Mouse (Mus musculus) heart, embryonic 16.5 days (tissue): ENCODE measurements around the gene Zfp451. TPM values are rescaled to one million over a fixed set of nuclear protein-coding genes. Genes with fewer than 3 reads are reported as not detected.

Source experiments
- ATAC-seq: fragments of 200-750 bp; cut with Nextera tagmentation; replicated peaks from 2 replicates; pipeline ENCODE4 v1.8.0; 2017; ENCODE audit warnings: moderate number of reproducible peaks; ENCODE audit not compliant: insufficient read depth, low FRiP score; ENCODE audit errors: extremely low read depth
- H3K27ac ChIP-seq: fragments of 300-500 bp; sonication (generic); 2 replicates; pipeline ENCODE4 v1.5.1; 2014; ENCODE audit warnings: mild to moderate bottlenecking, low read length, control low read depth, moderate library complexity
- H3K27me3 ChIP-seq: fragments of 300-500 bp; sonication (generic); 2 replicates; pipeline ENCODE4 v1.6.1; 2014; ENCODE audit warnings: low read length, mixed read lengths; ENCODE audit not compliant: control insufficient read depth, insufficient read depth
- H3K36me3 ChIP-seq: fragments of 300-500 bp; sonication (generic); 2 replicates; pipeline ENCODE4 v1.6.1; 2014; ENCODE audit not compliant: control insufficient read depth, insufficient read depth
- H3K4me1 ChIP-seq: fragments of 300-500 bp; sonication (generic); 2 replicates; pipeline ENCODE4 v1.6.1; 2014; ENCODE audit warnings: low read length, mixed read lengths; ENCODE audit not compliant: control insufficient read depth, insufficient read depth
- H3K4me2 ChIP-seq: fragments of 300-500 bp; sonication (generic); 2 replicates; pipeline ENCODE4 v1.6.1; 2014; ENCODE audit warnings: low read depth, mild to moderate bottlenecking, control low read depth, low read length
- H3K4me3 ChIP-seq: fragments of 300-500 bp; sonication (generic); 2 replicates; pipeline ENCODE4 v1.5.1; 2014; ENCODE audit warnings: mild to moderate bottlenecking, control low read depth, low read length
- H3K9ac ChIP-seq: fragments of 300-500 bp; sonication (generic); 2 replicates; pipeline ENCODE4 v1.6.1; 2014; ENCODE audit warnings: low read length, control low read depth
- H3K9me3 ChIP-seq: fragments of 300-500 bp; sonication (generic); replicated peaks from 2 replicates; pipeline ENCODE4 v1.6.1; 2016; ENCODE audit warnings: low read length; ENCODE audit not compliant: control insufficient read depth
- WGBS: fragments of 180-500 bp; shearing (Covaris S2); extraction: QIAGEN DNeasy Blood & Tissue Kit; methylation state at CpG from one replicate; pipeline ENCODE4 v1.1.7; 2014; 5-methylcytosine and 5-hydroxymethylcytosine counted together
- polyA plus RNA-seq: library from polyadenylated mRNA; unstranded; fragments of >200 nt; fragmentation: Nextera tagmentation; extraction: Ambion mirVana; gene quantifications from 2 replicates; pipeline ENCODE4 v1.2.1, GENCODE M21; 2015

The Zfp451 gene
- polyA plus RNA-seq, 1 experiment from 2014 or later = 14.4 TPM

DNA sequence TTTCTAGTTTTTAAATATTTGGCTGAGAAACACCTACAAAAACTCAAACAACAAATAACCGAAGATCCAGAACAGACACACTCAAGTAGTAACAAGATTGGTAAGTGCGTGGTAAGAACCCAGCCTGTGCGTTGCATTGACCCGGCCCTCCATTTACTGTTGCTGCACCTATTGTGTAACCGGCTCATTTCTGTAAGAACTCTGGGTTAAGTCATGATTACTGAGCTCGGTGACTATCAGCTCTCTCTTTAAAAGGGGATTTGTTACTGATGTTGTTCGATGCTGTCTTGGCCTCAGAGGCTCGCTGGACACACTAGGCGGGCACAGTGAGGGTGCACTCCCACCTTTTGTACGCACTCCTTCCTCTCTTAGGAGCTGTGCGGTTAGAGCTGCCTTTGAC lies 76.1 kb downstream of the Zfp451 start:
- no peak for ATAC-seq
- Histone ChIP-seq H3K9me3 (no peaks in the 10 kb centered on the region), H3K36me3 (peaks cover 18% of the 10 kb centered on the region; the same call in 1 of the 2 replicates), H3K27me3 (no peaks in the 10 kb centered on the region), H3K27ac (no peak overlapping the region), H3K4me3 (no peak overlapping the region), H3K9ac (no peak overlapping the region), H3K4me1 (no peaks in the 10 kb centered on the region), H3K4me2 (no peak overlapping the region)
- 88% methylated on average over 11 of the region's 11 CpGs for WGBS

DNA sequence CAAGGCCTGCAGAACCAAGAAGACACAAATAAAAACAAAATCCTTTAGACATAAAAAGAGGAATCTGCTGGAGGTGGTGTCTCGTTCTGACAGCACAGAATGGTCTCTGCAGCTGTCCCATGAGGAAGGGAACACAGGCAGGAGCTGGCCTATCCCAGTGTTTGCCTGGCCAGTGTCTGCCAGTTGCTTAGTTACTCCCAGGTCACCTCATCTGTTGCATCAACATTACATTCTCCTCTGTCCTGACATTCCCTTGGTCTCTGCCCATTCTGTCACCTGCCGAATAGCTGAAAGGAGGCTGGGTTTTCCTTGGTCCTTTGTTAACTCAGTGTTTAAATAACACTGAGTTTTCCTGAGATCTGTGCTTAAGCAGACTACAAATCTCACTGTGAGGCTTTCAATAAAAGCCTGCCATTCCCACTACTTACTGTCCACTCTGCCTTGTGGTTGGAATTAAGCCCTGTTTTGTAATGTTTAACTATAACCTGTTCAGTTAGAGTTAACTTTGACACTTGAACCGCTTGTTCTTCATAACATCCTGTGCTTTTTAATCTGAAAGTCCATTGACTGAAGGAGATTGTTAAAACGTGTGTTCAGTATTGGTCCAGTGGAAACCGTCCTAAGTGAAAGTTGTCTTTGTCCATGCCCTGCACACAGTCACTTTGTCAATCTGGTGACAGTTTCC lies 80.3 kb downstream of the Zfp451 start:
- no peaks in the 10 kb centered on the region for H3K27me3 ChIP-seq

DNA sequence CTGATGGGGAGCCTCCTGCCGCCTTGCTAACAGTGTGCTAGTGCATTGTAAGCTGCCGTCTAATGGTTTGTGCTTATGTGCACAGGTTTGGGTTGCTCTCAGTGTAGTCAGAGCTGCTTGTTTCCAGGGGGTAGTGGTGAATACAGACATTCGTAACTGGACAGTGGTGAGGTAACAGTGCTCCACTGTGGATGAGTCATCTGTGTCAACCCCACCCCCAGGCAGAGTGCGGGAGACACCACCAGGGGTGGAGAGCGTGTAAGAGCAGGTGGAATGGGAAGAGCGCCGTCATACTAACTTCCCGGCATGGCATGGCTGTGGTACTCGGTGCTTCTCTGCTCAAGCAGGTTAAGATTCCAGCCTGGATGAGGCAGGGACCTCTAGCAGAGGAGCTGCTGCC lies 81.4 kb downstream of the Zfp451 start:
- Histone ChIP-seq H3K27me3 (no peaks in the 10 kb centered on the region), H3K4me1 (no peaks in the 10 kb centered on the region), H3K36me3 (peaks cover 15% of the 10 kb centered on the region), H3K4me2 (no peak overlapping the region), H3K27ac (no peak overlapping the region), H3K9me3 (no peaks in the 10 kb centered on the region), H3K4me3 (no peak overlapping the region), H3K9ac (no peak overlapping the region)
- 79% methylated on average over 9 of the region's 9 CpGs for WGBS
- no peak for ATAC-seq

More for the DNA sequence above, 80.3 kb downstream of the Zfp451 start:
- no peak overlapping the region for H3K4me2 ChIP-seq
- ATAC-seq = no peak
- no peak overlapping the region for H3K9ac ChIP-seq
- WGBS = 70% methylated on average over 5 of the region's 5 CpGs
- H3K4me3 ChIP-seq = no peak overlapping the region
- no peaks in the 10 kb centered on the region for H3K9me3 ChIP-seq
- no peaks in the 10 kb centered on the region for H3K4me1 ChIP-seq
- no peak overlapping the region for H3K27ac ChIP-seq
- H3K36me3 ChIP-seq = peaks cover 13% of the 10 kb centered on the region

DNA sequence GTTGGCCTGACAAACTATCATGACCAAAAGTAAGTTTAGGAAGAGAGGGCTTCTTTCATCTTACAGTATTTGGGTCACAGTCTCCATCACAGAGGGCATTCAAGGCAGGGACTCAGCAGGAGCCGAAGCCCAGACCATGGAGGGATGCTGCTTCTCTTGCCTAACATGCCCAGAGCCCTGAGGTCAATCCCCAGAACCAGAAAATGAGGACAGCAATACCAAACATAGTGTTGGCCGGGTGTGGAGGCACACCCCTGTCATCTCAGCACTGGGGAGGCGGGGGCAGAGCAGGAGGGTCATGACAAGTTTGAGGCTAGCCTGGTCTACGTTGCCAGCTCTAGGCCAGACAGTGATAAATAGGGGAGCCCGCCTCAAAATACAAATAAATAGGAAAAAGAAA lies 89.3 kb downstream of the Zfp451 start:
- Histone ChIP-seq H3K36me3 (peaks cover 32% of the 10 kb centered on the region), H3K4me2 (no peak overlapping the region)
- 85% methylated on average over 5 of the region's 5 CpGs for WGBS

DNA sequence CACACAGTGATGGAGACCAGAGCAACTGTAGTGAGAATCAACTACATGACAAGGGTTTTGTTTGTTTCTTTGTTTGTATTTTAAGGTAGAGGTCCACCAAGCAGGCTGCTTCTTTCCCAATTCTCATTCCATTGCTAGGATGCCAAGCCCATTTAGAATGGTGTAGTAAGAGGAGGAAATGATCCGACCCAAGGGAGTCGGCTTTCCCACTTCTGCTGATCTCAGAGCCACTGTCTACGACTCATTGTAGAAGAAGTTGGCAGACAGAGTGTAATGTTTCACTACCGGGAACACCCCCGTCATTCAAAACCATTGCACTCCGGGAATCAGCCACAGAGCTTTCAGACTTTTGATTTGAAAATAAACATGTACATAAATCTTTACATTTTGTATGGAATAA lies 89.9 kb downstream of the Zfp451 start:
- Histone ChIP-seq H3K27ac (no peak overlapping the region), H3K9me3 (no peaks in the 10 kb centered on the region), H3K9ac (no peak overlapping the region), H3K4me1 (peaks cover 6% of the 10 kb centered on the region), H3K4me2 (no peak overlapping the region), H3K4me3 (no peak overlapping the region), H3K36me3 (peaks cover 31% of the 10 kb centered on the region), H3K27me3 (no peaks in the 10 kb centered on the region)
- ATAC-seq = no peak
- 84% methylated on average over 6 of the region's 6 CpGs for WGBS

More for the DNA sequence above, 89.3 kb downstream of the Zfp451 start:
- Histone ChIP-seq H3K27ac (no peak overlapping the region), H3K9ac (no peak overlapping the region), H3K4me3 (no peak overlapping the region), H3K9me3 (no peaks in the 10 kb centered on the region), H3K27me3 (no peaks in the 10 kb centered on the region), H3K4me1 (peaks cover 6% of the 10 kb centered on the region)
- ATAC-seq = no peak

DNA sequence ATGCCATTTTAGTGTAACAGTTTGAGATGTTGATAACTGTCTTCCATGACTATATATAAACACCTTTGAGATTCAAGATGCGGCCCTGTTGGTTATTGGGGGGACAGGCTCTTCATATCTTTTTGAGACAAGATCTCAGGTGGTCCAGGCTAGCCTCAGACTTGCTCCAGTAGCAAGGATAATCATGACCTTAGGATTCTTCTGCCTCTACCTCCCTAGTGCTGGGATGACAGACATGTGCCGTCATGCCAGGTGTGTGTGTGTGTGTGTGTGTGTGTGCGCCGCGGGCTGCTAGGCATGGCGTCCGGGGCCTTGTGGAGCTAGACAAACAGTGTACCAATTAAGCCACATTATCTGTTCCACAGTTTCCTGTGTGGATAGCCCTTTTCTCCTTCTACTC lies 93.4 kb downstream of the Zfp451 start:
- Histone ChIP-seq H3K4me3 (no peak overlapping the region), H3K9me3 (no peaks in the 10 kb centered on the region), H3K9ac (no peak overlapping the region), H3K27me3 (no peaks in the 10 kb centered on the region), H3K27ac (no peak overlapping the region), H3K4me1 (peaks cover 6% of the 10 kb centered on the region), H3K36me3 (peaks cover 25% of the 10 kb centered on the region), H3K4me2 (no peak overlapping the region)
- no peak for ATAC-seq
- 80% methylated on average over 7 of the region's 7 CpGs for WGBS

DNA sequence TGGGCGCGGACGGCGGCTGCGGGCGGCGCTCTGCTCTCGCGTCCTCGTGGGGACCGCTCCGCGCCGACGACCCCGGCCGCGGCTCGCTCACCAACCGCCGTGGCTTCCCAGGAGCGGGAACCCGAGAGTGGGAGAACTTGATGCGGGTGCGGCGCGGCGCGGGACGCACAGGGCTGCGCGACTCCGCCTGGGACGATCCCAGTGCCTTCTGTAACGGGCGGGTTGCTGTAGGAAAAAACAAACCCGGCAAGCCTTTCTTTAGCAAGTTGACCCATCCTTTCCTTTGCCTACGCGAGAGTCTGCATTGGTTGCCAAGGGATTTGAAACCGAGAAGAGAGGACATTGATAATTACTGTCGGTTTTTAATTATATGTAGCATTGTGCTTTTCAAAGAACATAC lies 94.2 kb downstream of the Zfp451 start:
- Histone ChIP-seq H3K4me1 (peaks cover 6% of the 10 kb centered on the region), H3K9ac (peak overlapping the region; percentile 92), H3K27ac (peak overlapping the region; percentile 80), H3K9me3 (no peaks in the 10 kb centered on the region), H3K36me3 (peaks cover 21% of the 10 kb centered on the region), H3K4me2 (peak overlapping the region; percentile 87), H3K4me3 (peak overlapping the region; percentile 89), H3K27me3 (no peaks in the 10 kb centered on the region)
- peak; percentile 50 for ATAC-seq
- under 1% methylated on average over 38 of the region's 41 CpGs for WGBS

DNA sequence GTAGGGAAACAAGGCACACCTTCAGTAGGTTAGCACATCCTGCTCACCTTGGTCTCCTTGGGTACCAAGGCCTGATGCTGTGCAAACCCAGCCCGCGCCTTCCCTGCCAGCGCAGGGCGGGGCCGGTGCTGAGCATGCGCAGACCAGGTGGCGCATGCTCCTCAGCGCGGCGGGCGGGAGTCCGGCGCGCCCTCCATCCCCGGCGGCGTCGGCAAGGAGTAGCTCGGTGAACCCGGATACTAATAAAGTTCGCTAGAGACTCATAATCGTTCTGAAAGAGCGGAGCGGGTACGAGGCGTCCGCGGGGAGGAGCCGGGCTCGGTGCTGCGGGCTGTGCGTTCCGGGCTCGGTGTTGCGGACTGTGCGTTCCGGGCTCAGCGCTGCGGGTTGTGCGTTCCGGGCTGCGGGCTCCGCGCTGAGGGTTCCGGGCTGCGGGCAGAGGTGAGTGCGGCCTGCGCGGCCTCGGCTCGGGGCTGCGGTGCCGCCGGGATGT lies 94.6 kb downstream of the Zfp451 start, which contains the start of gene Rab23:
Gene Rab23 (plus strand): TSS at position 155 of the 493 bp plus-strand sequence.
- Histone ChIP-seq H3K27me3 (no peaks in the 10 kb centered on the region), H3K36me3 (peaks cover 17% of the 10 kb centered on the region), H3K27ac (peak within 1 kb of the TSS; percentile 80), H3K4me1 (peaks cover 6% of the 10 kb centered on the region), H3K4me3 (peak within 1 kb of the TSS; percentile 89), H3K9me3 (no peaks in the 10 kb centered on the region), H3K4me2 (peak within 1 kb of the TSS; percentile 87), H3K9ac (peak within 1 kb of the TSS; percentile 92)
- peak; percentile 90 for ATAC-seq
- under 1% methylated on average over 54 of the region's 54 CpGs for WGBS

DNA sequence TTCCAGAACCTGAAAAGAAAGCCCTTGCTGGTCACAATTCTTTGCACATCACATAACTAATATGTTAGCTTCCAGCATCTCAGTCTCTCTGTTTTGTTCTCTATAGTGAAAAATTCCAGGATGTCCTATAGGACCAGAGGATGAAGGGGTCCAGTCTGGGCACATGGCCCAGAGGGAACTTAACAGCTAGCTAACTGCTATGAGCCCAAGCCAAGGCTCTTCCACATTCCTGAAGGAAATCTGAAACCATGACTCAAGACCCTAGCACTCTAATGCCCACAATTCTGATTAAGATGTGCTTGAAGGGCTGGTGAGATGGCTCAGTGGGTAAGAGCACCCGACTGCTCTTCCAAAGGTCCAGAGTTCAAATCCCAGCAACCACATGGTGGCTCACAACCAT lies 96.8 kb downstream of the Zfp451 start:
- Histone ChIP-seq H3K4me3 (no peak overlapping the region), H3K27me3 (no peaks in the 10 kb centered on the region), H3K4me1 (peaks cover 6% of the 10 kb centered on the region), H3K9me3 (no peaks in the 10 kb centered on the region), H3K4me2 (no peak overlapping the region), H3K27ac (no peak overlapping the region), H3K36me3 (0 out of 2 replicates have a peak, but pooled peaks cover 3% of the 10 kb centered on the region), H3K9ac (no peak overlapping the region)
- ATAC-seq = no peak
- WGBS = 79% methylated on average over 1 of the region's 1 CpGs
